Mouse (Mus musculus) MN1 (cell line): Measurements from ENCODE around the gene Stk11.
A peak's percentile ranks its signal among the peaks of the same experiment; 100 is the strongest.

Experiments used
- DNase-seq: peaks from one replicate; pipeline ENCODE4 v3.0.0-alpha.2; 2016; ENCODE audit warnings: low spot score

Stk11 gene

DNA sequence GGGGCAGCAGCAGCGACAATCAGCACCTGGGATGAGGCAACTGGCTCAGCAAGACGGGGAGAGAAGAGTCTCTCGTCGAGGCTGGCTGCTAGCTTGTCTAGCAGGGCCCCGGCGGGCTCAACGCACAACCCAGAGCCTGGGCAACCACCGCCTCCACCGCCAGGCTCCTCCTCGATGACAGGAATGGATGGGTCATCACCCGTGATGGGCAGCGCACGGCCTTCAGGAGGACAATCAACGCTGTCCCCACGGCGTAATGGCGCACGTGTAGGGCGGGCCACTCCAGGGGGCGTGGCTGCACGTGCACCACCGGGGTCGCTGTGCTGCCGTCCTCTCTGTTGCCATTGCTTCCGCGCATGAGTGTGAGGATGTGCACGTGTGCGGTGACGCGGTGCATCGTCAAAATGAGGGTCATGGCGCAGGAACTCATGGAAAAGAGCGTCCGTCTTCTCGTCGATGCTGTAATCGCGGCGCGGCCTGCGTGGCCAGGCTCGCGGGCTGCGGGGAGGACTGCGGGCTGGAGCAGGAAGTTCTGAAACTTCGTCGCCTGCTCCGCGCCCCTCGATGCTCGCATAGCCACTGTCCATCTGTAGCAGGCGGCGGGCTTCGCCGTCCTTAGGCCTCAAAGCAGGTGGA, 15.8 kb downstream of the Stk11 start:
- DNase-seq = no peak

DNA sequence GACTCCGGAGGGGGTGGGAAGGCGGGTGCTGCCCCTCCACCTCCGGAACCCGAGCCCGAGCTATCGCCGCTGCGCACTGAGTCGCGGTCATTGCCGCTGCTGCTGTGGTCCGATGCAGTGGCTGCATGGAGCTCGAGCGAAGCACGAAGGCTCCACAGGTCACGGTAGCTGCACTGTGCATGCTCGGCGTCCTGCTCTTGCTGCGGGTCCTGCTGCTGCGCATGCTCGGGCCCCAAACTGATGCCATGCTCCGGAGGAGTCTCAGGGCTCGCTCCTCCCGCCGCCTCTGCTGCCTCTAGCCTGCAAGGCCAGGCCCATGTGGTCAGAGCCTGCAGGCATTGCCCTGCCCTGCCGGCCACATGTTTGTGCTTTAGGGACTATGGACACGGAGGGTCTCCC, 16.3 kb downstream of the Stk11 start:
- DNase-seq = no peak

- peak; percentile 94 for DNase-seq
These were observed 17.7 kb downstream of the Stk11 start for GRCm38 (mm10) chr10:80133226-80133849.

- peak; percentile 62 for DNase-seq
These were observed 18.8 kb downstream of the Stk11 start for GRCm38 (mm10) chr10:80134421-80134820.

DNA sequence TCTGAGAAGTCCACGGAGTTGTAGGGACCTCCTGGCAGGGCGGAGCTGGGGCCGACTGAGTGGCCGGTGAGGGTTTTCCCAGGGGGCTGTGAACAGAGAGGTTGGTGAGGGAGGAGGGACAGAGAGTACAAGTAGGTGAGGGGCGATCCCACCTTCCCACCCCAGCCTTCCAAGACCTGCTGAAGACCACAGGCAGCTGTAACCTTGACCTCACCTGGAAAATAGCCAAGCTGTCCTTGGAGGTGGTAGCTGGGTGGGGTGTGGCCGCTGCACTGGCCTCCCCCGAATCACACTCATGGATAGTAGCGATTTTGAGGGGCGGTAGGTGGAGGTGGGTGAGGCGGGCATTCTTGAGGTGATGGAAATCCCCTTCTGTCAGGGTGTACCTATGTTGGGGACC, 19.6 kb downstream of the Stk11 start:
- peak; percentile 36 for DNase-seq

GRCm38 (mm10) chr10:80135641-80136040, 20.0 kb downstream of the Stk11 start:
- DNase-seq = no peak

- no peak for DNase-seq
These were observed 20.8 kb downstream of the Stk11 start for GRCm38 (mm10) chr10:80136179-80136951.

DNA sequence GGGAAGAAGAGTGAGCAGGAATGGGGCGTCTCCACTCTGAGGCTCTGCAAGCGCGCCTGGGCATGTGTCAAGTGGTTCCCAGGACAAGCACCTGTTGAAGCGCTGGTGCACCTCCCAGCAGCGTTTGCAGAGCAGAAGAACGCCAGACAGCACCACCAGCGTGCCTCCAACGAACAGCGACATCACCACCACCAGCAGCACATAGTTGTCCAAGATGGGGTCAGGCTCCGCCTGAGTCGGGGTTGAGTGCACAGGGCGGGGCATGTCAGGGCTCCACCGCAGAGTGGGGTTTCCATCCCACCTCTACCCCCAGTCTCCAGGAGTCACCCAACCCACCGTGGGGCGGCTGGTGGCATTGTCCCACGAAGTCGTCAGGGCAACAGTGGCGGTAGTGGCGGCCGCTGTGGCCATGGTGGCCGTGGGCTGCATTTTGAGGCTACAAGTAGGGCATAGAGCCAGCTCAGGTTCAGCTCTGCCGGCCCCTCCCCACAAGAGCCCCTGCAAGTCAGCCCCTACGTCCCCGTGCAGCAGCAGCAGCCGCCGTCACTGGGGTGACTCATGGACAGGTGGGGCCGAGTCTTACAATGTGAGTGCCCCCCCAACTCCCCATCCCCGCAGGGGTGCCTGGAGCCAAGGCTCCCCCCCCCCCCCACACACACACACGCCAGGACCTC, 21.5 kb downstream of the Stk11 start:
- DNase-seq = peak; percentile 44

DNA sequence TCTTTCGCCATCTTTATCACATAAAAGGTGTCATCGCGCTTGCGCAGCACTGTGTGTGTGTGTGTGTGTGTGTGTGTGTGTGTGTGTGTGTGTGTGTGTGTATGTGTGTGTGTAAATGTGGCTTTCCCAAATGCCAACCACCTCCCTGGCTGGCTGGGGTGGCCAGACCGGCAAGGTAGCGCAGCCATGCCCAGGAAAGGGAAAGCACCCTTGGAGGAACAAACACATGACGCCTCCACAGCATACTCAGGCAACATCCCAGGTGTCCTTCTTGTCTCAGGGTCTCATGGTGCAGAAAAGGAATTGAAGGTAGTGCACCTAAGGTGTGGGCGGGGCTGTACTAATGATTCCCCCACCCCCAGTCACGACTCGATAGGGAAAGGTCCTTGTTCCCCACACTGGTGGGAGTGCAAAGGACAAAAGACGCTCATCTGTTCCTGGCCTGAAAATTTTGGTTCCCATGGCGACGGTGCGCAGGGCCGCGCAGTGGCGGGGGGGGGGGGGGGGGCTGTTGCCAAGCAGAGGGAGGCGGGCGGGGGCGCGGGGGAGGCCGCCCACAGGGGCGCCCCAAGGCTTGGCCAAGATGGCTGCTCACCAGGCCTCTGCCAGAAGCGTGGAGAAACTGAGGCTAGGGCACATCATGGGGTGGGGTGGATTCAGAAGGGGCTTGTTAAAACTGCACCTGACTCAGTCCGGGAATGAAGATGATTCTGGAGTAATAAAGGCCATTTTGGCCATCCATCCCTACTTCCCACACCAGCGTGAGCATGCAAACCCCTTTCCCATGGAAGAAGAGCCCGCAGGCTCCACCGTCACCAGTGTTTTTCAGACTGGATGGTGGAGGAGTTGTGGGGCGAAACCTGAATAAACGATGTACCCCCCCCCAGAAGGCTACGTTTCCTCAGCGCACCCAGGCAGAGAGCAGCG, 22.3 kb downstream of the Stk11 start:
- peak; percentile 62 for DNase-seq

DNA sequence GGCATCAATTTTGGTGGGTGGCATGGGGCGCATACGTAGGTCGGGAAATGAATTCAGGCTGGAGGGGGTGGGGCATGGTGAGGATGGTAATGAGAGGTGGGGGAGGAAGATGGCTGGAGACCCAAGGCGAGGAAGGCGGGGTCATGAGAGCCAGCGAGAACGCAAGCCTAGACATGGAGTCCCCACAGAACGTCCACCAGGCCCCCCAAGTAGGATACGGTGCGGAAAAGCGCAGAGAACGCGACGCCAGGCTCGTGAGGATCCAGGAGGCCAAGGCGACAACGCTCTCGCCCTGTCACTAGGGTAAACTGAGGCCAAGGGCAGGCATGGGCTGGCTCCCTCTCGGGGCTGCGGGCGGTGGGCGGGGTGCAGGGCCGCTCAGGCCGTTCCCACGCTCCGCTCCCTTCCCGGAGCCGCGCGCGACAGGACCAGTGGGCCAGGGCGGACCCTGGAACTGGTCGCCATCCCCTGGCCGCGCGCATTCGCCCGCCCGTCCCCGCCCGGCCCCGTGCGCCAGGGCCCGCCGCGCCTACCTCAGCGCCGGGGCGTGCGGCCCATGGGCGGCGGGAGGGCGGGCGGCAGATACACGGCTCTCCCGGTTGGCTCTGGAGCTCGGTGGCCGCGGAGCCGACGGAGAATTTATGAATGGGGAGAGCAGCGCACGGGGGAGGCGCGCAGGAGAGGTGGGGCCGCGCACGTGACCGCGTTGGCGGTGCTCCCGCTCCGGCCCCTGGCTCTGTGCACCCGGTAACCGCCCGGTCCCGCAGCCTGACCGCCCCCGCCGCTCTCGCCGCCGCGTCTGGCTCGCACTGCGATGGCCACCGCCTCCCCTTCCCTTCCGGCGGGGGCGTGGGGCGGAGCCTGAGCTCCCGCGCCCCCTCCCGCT, 23.2 kb downstream of the Stk11 start, which contains the start of gene Atp5d:
TSS of gene Atp5d (plus strand) at position 80 of the 886 bp plus-strand sequence.
- DNase-seq = peak; percentile 78

DNA sequence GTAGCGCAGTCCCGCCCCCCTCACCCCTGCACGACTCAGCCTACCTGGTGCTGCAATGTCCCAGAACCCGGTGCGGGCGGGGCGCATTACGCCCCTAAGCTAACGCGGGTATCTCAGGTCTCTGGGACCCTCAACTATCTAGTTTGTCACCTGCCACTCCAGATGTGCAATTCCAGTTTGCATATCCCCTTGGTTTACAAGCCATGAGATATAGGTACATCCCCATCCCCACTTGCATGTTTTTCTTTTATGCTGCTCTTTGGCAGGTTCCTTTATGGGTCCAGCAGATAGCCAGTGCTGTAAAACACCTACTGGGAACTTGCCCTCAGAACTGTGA, 23.8 kb downstream of the Stk11 start:
- DNase-seq = no peak

- DNase-seq = peak; percentile 20
These were observed 24.5 kb downstream of the Stk11 start for GRCm38 (mm10) chr10:80139975-80140665.

DNA sequence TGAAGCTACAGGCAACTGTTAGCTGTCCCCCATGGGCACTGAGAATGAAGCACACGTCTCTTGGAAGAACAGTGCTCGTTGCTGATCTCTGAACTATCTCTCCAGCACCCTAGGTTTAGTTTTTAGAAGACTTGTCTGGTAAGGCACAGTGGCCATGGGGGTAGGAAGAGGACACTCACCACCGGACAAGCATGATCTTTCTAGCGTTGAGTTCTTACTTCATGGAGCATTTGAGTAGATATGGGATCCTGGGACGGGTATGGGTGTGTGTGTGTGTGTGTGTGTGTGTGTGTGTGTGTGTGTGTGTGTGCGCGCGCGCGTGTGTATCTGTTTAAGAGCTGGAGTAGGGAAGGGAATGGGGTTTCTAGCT, 25.0 kb downstream of the Stk11 start, which contains the start of gene Cbarp:
TSS of gene Cbarp (minus strand) at position 170 of the 370 bp plus-strand sequence.
- DNase-seq = no peak

GRCm38 (mm10) chr10:80141243-80141642, 25.6 kb downstream of the Stk11 start:
- peak; percentile 99 for DNase-seq

DNA sequence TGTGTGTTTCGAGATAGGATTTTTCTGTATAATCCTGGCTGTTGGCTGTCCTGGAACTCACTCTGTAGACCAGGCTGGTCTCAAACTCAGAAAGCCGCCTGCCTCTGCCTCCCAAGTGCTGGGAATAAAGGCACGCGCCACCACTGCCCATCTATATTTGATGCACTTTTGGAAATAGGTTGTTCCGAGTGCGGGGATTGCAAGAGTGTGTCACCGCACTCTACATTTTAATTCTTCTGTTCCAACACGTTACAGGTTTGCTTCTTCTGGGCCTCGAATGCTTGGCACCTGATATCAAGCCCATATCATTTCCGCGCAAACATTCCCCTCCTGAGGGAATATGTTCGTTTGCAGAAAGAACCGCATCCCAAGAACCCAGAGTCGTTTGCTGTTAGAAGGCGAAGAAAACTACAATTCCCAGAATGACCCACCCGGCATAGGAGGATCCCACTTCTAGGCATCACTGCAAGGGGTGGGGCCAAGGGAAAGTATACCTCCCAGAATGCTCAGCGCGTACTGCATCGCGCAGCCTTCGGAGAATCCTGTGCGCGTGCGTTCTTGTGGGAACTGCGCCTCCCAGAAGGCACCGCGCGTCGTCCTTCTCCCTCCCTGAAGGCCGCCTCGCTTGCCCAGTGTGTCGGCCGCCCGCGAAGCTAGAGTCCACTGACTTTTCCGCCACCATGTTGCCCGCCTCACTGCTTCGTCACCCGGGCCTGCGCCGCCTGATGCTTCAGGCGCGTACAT, 26.4 kb downstream of the Stk11 start:
- DNase-seq = peak; percentile 100

GRCm38 (mm10) chr10:80142530-80142925, 26.9 kb downstream of the Stk11 start:
- DNase-seq = peak; percentile 56

DNA sequence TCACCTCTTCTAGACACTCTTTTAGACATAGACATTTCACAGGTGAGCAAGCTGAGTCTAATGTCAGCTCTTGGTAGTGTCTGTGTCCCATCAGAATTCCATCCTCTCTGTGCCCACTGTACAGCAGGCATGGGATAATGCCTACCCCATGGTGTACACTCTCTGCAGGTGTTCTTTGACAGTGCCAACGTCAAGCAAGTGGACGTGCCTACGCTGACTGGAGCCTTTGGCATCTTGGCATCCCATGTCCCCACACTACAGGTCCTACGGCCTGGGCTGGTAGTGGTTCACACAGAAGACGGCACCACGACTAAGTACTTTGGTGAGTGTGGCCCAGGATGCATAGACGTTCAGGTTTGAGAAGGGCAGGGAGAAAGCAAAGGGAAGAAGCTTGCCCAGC, 28.1 kb downstream of the Stk11 start:
- no peak for DNase-seq

GRCm38 (mm10) chr10:80144159-80144558, 28.6 kb downstream of the Stk11 start:
- DNase-seq = no peak
